Mouse (Mus musculus) C3H10T1/2 (cell line): ENCODE data around the gene Irx5. TPM values are rescaled to one million over a fixed set of nuclear protein-coding genes. Genes with fewer than 3 reads are reported as not detected.

Source experiments
- polyA plus RNA-seq, 2 experiments: library from polyadenylated mRNA; unstranded; fragments of >200 nt; fragmentation: generic; extraction: Trizol; gene quantifications; one replicate each; pipeline ENCODE4 v1.2.1; 2012; ENCODE audit warnings: missing spikeins in 2 of 2

Gene Irx5
- 1 to 10 TPM; 1.4 to 9.9 TPM for polyA plus RNA-seq

GRCm38 (mm10) chr8:92357398-92357981 lies at the start of gene Irx5:
Irx5 (plus strand) TSS chr8:92357625.

